Mouse (Mus musculus): ENCODE data around the gene Rsad1.

The Rsad1 gene

GRCm38 (mm10) chr11:94548041-94548784 is 842 bp downstream of the Rsad1 start:
- DNase-seq (ENCODE audit: low spot score in 2 of 2), result peak in 1 of 2 experiments; percentile 50

DNA sequence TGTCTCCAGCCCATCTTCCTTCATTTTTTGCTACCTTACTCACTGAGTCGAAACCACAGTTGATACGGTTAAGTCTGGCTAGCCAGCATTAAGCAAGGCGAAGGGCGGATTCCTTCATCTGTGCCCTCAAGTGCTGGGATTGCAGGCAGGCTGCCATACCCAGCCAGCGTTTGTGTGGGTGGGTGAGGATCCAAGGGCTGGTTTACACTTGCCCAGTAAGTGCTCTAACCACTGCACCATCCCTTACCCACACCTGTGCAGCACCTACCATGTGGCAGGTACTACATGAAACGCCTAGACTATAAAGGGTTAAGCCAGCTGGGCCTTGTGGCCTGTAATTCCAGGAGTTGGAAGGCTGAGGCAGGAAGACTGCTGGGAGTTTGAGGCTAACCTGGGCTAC is 1.8 kb downstream of the Rsad1 start:
- no peak for DNase-seq (ENCODE audit: low spot score in 2 of 2)

DNA sequence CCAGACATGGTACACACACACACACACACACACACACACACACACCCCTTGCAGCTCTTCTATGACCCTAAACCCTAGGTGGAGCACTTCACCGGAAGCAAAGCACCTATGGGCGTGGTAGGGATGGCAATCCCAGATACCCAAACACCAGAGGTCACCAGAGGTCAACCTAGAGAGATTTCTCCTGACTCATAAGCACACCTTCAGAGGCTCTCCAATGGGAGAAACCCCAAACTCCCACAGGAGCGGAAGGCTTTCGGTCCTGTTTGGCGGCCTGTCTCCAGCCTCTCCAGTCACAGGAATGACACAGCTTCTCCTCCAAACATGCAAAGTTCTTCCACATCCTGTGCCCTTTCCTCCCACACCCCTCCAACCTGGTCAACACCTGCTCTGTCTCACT is 2.7 kb downstream of the Rsad1 start:
- no peak for DNase-seq (ENCODE audit: low spot score in 2 of 2)

GRCm38 (mm10) chr11:94544422-94544821 is 4.6 kb downstream of the Rsad1 start:
- DNase-seq (ENCODE audit: low spot score in 2 of 2), result no peak

DNA sequence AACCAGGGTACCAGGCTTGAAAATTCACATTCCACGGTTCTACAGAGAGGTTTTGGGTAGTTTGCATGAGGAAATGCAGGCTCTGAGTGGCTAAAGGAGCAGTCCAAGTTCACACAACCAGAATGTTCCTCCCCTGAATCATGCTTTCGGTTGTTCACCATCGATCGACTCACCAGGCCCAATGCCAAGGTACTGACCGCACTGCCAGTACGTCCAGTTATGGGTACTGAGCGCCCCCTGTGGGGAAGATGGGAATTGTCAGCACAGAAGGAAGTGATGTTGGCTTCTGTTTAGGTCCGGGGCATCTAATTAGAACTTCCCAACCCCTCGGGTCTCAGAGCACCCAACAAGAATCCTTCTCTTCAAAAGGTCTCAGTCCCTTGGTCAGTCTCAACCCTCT is 5.1 kb downstream of the Rsad1 start:
- DNase-seq (ENCODE audit: low spot score in 2 of 2), result peak; percentile 91 to 92

DNA sequence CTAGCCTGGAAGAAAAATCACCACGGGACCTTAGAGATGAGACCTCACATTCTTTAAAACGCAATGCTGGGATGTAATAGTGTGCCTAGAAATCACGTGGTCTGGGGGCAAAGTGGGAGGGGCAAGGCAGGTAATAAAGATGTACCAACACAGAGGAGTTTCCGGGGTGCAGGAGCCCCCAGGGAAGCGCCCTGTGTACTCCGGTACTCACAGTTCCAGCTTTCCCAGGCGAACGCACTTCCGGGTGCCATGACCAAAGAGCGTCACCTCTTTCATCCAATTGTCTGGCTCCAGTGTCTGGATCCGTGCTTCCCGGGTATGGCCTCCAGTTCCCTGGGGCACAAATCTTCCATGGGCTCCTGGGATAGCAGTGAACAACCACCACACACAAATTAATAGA is 5.7 kb downstream of the Rsad1 start:
- DNase-seq (ENCODE audit: low spot score in 2 of 2), result no peak

DNA sequence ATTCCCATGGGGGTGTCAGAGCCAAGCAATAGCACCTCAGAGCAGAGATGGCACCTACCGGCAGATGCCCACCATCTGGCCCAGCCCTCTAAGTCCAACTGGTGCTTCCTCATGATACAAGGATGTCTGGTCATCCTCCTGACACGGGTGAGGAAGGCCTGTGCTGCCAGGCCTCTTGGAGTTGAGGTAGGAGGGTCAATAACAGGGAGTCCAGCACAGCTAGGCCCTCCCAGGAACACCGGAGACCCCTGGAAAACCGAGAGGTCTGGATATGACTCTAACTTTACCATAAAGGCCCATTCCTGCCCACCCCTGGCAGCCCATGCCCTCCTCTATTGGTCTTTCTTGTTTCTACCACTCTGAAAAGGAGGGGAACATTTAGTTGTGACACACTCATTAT is 6.7 kb downstream of the Rsad1 start:
- DNase-seq (ENCODE audit: low spot score in 2 of 2), result no peak

GRCm38 (mm10) chr11:94539761-94540160 is 9.3 kb downstream of the Rsad1 start:
- no peak for DNase-seq (ENCODE audit: low spot score in 2 of 2)

GRCm38 (mm10) chr11:94538733-94539292 is 10.2 kb downstream of the Rsad1 start:
- DNase-seq (ENCODE audit: low spot score in 2 of 2), result no peak

GRCm38 (mm10) chr11:94533171-94533570 is 15.9 kb downstream of the Rsad1 start:
- DNase-seq (ENCODE audit: low spot score in 2 of 2), result no peak

DNA sequence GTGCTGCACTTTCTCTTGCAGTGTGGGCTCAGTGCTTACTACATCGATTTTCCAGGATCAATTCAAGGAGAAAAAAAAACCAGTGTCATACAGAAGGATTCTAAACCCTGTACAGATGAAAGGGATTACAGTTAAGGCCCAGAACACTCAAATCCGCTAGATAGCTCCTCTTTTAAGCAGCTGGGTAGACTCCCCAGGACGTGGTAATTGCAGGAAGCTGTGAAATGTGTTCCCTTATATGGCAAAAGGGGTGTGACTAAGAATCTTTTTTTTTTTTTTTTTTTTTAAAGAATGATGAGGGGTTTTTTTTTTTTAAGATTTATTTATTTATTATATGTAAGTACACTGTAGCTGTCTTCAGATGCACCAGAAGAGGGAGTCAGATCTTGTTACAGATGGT is 20.2 kb downstream of the Rsad1 start:
- no peak for DNase-seq (ENCODE audit: low spot score in 2 of 2)

DNA sequence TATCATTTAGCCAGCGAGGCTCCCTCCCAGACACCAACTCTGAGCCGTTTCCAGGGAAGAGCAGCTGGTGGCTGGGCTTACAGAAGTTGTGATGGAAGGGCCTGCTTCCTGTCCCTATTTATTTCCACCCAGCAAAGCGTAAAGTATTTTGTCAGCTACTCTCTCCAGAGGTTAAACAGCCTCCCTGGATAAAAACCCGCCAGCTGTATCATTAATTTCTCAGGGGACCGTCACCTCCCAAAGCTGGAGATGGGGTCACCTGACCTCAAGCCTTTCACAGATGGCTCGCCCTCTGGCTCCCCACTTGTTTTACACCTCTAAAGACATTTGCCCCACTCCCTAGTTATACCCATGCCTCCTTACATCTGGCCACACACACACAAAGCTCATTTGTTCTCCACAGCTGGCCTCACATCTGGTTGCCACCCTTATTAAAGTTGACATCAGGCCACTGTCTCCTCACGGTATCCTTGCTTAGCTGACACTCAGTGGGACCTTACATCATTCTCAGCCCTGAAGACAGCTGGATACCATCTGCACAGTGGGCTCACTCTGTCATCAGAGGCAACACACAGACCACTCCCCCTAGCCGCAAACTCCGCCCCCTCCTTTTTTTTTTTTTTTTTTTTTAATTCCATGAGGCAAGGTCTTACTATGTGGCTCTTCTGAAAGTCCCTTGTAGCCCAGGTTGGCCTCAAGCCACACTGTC is 22.7 kb downstream of the Rsad1 start:
- no peak for DNase-seq (ENCODE audit: low spot score in 2 of 2)

DNA sequence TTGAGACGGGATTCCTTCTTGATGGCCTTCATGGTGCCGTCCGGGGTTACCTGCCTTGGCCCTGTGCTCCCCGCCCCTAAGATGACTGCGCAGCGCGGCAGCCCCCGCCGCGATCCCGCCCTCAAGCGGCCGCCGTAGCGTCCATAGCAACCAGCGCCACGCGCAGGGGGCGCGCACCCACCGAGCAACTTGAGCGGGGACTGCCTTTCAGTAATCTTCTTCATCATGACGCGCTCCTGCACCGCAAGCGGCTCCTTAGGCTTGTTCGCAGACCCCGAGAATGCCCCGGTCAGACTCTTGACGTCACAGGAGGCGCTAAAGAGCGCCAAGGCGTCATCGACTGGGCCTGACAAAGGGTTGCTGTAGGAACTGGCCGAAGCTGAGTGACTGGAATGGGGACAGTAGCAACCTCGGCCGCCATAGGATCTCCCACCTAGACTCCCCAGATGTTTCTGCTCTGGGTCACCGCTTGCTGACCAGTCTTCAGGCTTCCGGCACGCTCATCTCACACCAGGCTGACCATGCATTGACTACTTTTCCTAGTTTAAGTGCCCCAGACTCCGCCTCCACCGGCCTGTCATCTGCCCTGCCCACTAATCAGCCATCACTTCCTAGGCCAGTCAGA is 27.7 kb downstream of the Rsad1 start, which contains the start of gene Mycbpap:
TSS of gene Mycbpap (minus strand) at position 524 of the 625 bp plus-strand sequence.
- peak; percentile 45 to 48 for DNase-seq (ENCODE audit: low spot score in 2 of 2)

DNA sequence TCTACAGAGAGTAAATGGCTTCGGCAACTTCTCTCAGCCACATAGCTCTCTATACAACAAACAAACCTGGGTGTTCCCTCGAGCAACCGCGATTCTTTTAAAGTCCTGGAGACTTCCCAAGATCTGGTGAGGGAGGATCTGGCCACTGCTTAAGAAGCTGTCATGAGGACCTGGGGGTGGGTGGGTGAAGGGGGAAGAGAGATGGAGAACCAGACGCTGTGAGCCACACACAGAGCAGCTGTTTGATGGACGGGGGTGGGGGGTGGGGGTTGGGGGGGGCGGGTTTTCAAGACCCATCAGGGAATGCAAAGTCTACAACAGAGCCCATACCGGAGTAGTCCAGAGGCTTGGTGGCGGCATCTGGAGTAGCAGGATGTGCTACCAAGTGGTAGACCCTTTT is 35.6 kb downstream of the Rsad1 start:
- no peak for DNase-seq (ENCODE audit: low spot score in 2 of 2)

GRCm38 (mm10) chr11:94508976-94509375 is 40.1 kb downstream of the Rsad1 start:
- no peak for DNase-seq (ENCODE audit: low spot score in 2 of 2)

DNA sequence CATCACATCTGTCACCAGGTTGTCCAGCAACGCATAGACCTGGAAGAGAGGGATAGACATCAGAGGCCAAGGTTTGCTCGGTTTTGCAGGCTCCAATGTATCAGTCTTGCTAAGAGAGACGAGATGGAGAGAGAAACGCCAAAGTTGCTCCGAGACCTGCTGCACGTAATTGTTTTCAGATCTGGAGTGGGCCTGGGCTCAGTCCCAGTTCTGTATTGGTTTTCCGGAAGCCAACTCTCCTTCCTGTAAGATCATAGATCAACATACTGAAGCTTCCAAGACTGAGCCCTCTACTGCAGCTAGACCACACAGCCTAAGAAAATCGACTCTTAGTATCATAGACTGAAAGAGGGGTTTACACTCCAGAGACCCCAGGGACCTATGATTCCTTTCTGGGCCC is 47.6 kb downstream of the Rsad1 start:
- DNase-seq (ENCODE audit: low spot score in 2 of 2), result no peak

DNA sequence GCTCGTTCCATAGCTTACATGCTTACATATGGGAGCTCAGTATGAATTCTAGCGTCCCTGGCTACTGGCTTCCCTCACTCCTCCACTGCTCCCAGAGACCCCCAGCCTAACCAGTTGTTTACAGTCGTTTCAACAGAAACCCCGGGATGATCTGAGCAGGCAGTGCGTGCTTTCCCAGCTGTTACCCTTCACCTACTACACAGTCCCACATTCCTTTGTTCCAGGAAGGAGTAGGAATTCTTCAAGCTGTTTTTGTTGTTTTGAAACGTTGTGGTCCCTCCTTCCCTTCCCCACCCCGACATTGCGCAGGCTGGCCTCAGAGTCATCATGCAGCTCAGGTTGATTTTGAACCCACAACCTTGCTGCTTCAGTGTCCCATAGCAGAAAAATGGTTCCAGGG is 48.7 kb downstream of the Rsad1 start:
- no peak for DNase-seq (ENCODE audit: low spot score in 2 of 2)

DNA sequence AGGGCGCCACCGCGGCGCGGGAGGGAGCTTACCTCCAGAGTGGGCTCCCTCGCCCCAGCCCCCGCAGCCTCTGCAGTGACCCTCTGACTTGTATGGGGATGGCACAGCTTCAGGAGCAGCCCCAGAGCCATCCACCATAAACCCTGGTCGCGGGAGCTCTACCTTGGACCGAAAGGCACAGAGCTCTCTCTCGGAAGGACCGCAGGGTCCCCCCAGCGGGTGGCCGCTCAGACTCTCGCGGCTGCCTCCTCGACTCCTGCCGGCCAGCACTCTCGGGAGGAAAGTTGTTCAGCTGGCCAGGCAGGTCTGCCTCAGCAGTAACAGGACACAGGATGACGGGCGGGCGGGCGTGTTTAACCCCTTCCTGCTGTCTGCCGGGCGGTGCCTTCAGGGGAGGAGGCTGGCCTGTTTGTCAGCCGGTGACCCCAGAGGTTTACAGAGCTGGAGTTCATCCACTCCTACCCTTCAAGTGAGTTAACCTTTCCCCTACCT is 49.3 kb downstream of the Rsad1 start, which contains the start of gene Epn3:
TSS of gene Epn3 (minus strand) at position 314 of the 492 bp plus-strand sequence.
- no peak for DNase-seq (ENCODE audit: low spot score in 2 of 2)

- DNase-seq (ENCODE audit: low spot score in 2 of 2), result no peak
Measured at GRCm38 (mm10) chr11:94499035-94499434, 50.0 kb downstream of the Rsad1 start.

DNA sequence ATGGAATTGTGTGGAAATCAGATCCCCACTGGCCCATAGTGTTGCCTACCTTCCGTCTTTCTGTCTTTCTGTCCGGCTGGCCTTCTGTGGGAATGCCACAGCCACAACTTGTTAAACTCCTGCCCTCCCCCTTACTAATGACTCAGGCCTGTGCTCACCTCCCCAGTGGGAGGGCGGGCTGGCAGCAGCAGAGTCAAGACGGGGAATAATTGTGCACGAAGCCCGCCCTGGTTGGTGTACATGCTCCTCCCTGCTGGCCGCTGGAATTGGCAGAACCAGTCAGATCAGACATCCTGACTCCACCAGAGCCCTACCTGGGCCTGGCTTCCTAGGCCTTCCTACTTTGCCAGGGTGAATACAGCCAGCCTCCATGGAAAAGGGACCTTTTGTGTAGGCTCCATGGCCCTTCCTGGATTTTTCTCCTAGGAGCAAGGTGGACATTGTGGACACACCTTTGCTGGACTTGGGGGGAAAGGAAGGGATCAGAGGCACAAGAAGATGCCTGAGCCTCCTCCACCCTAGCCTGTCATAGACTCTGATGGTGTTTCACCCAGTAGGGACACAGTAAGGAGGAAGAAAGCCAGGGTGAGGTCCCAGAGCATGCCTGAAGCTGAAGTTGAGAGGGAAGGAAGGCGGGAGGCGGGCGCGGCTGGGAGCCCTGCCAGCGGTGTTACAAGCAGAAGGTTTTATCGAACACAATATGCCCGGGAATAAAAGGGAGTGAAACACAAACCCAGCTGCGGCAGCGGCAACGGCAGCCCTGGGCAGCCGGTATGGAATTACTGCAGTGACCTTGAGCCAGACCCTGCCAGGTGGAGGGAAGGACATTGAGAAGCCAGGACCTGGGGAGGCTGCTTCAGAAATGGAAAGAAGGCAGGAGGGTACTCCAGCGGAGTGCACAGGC is 50.7 kb downstream of the Rsad1 start:
- no peak for DNase-seq (ENCODE audit: low spot score in 2 of 2)

DNA sequence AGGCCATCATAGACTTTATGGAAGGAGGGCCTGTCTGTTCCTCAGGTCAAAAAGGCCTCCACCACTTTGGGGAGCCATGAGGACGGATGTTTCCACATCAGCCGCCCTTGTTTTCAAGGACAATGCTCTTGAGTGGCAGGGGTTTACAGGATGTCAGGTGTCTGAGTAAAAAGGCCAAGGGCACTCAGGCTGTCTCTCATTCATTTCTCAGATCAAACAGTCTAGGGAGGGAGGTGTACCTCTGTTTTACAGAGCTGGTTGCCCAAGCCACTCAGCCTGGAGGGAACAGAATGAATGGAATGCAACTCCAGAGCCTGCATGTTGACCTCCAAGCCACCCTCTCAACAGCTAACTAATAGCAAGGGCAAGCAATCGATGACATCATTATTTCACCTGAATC is 53.6 kb downstream of the Rsad1 start:
- no peak for DNase-seq (ENCODE audit: low spot score in 2 of 2)

Measured in frontal cortex, postnatal 25 days (tissue).